ENCODE assay signal across 7 mouse cellular contexts in genomic region chr1:152956221-152956620, GRCm38 (mm10). TPM values are rescaled to one million over a fixed set of nuclear protein-coding genes. Genes with fewer than 3 reads are reported as not detected.
DNase-seq lines count a peak whose midpoint lies in the region; ATAC-seq and TF ChIP-seq lines count a peak whose summit lies in the region.

No protein-coding gene starts in this region.

- no peak overlapping the region for H3K27ac ChIP-seq in gastrocnemius, adult 2 months
- H3K27ac ChIP-seq in hindbrain, embryonic 14.5 days = no peak overlapping the region; the same call in 1 of the 2 replicates
- no peak overlapping the region for H3K27ac ChIP-seq in midbrain, embryonic 12.5 days (replicated peaks)
- no peak overlapping the region for H3K27ac ChIP-seq in stomach, embryonic 15.5 days

- peak overlapping the region; percentile 69 for H3K9ac ChIP-seq in hindbrain, embryonic 14.5 days
- H3K9ac ChIP-seq in midbrain, embryonic 12.5 days (replicated peaks) = peak overlapping the region; percentile 64; the same call in 1 of the 2 replicates
- no peak overlapping the region for H3K9ac ChIP-seq in stomach, embryonic 15.5 days

- peaks cover 17% of the 10 kb centered on the region for H3K4me1 ChIP-seq in hindbrain, embryonic 14.5 days (replicated peaks; ENCODE audit: control insufficient read depth, insufficient read depth, low read length)
- peaks cover 17% of the 10 kb centered on the region for H3K4me1 ChIP-seq in midbrain, embryonic 12.5 days
- peaks cover 8% of the 10 kb centered on the region; the same call in 1 of the 2 replicates for H3K4me1 ChIP-seq in stomach, embryonic 15.5 days

- WGBS in hindbrain, embryonic 14.5 days = 5% methylated on average over 14 of the region's 14 CpGs
- 5% methylated on average over 14 of the region's 14 CpGs for WGBS in midbrain, embryonic 12.5 days
- WGBS in stomach, embryonic 15.5 days = 5% methylated on average over 14 of the region's 14 CpGs

- peak; percentile 49 to 55 for DNase-seq in adrenal gland, adult 18-20 months (ENCODE audit: low spot score in 2 of 2)
- peak; percentile 82 to 85 for DNase-seq in cerebellum, postnatal 10 days
- DNase-seq in gastrocnemius, adult 2 months = peak; percentile 72
- DNase-seq in hindbrain, embryonic 14.5 days (ENCODE audit: low spot score) = peak; percentile 71
- peak; percentile 24 to 37 for DNase-seq in left cerebral cortex, postnatal 25 days (ENCODE audit: low spot score in 2 of 2)

- TF ChIP-seq CTCF in gastrocnemius, adult 2 months (IDR thresholded peaks at IDR 0.05) = no peak

- H3K4me2 ChIP-seq in hindbrain, embryonic 14.5 days (replicated peaks) = peak overlapping the region; percentile 81
- peak overlapping the region; percentile 88 for H3K4me2 ChIP-seq in midbrain, embryonic 12.5 days (replicated peaks)
- H3K4me2 ChIP-seq in stomach, embryonic 15.5 days = peak overlapping the region; percentile 66

- H3K27me3 ChIP-seq in hindbrain, embryonic 14.5 days (ENCODE audit: control insufficient read depth, insufficient read depth, low read length) = 0 out of 2 replicates have a peak, but pooled peaks cover 4% of the 10 kb centered on the region
- H3K27me3 ChIP-seq in midbrain, embryonic 12.5 days = peaks cover 45% of the 10 kb centered on the region
- H3K27me3 ChIP-seq in stomach, embryonic 15.5 days (replicated peaks) = peaks cover 36% of the 10 kb centered on the region

- ATAC-seq in hindbrain, embryonic 14.5 days (ENCODE audit: low FRiP score) = peak; percentile 55; the same call in 1 of the 2 replicates
- peak; percentile 64; the same call in 1 of the 2 replicates for ATAC-seq in midbrain, embryonic 12.5 days (ENCODE audit: low FRiP score, low read depth)
- ATAC-seq in stomach, embryonic 15.5 days (ENCODE audit: insufficient read depth, low FRiP score, low read depth) = no peak

- intact Hi-C loops in gastrocnemius, adult 2 months (cut with DNase I) = no loop called here
- intact Hi-C loops in left cerebral cortex, postnatal 25 days (cut with DNase I) = loop anchor here (2.0 to 5.0 kb wide), 2 partner anchors 53 to 96 kb away; partner anchors contain the start of gene Smg7

- H3K9me3 ChIP-seq in hindbrain, embryonic 14.5 days (ENCODE audit: control insufficient read depth, low read length) = no peaks in the 10 kb centered on the region
- H3K9me3 ChIP-seq in midbrain, embryonic 12.5 days = no peaks in the 10 kb centered on the region
- no peaks in the 10 kb centered on the region for H3K9me3 ChIP-seq in stomach, embryonic 15.5 days

- H3K36me3 ChIP-seq in hindbrain, embryonic 14.5 days (replicated peaks; ENCODE audit: control insufficient read depth, insufficient read depth) = no peaks in the 10 kb centered on the region
- no peaks in the 10 kb centered on the region for H3K36me3 ChIP-seq in midbrain, embryonic 12.5 days
- no peaks in the 10 kb centered on the region for H3K36me3 ChIP-seq in stomach, embryonic 15.5 days

- peak overlapping the region; percentile 69 for H3K4me3 ChIP-seq in gastrocnemius, adult 2 months
- peak overlapping the region; percentile 61 for H3K4me3 ChIP-seq in hindbrain, embryonic 14.5 days (replicated peaks; ENCODE audit: low read length)
- H3K4me3 ChIP-seq in midbrain, embryonic 12.5 days = peak overlapping the region; percentile 58
- peak overlapping the region; percentile 39 for H3K4me3 ChIP-seq in stomach, embryonic 15.5 days (replicated peaks)

RNA-seq across cellular contexts. Expression of gene Nmnat2, which starts 1.4 kb away (rescaled TPM):
- total RNA-seq in adrenal gland, adult 18-20 months (2021) = 1 to 10 TPM in 1 of 2 experiments, under 1 TPM in 1; 0.99 to 1.9 TPM
- under 1 TPM; 0.28 TPM for total RNA-seq in gastrocnemius, adult 2 months (2021)
- polyA plus RNA-seq in hindbrain, embryonic 14.5 days (2014; fragmentation: Nextera tagmentation; extraction: Ambion mirVana) = 81.6 and 84.7 TPM in 2 replicates
- total RNA-seq in left cerebral cortex, postnatal 25 days (2021) = 100 to 1,000 TPM; 153 to 155 TPM
- polyA plus RNA-seq in midbrain, embryonic 12.5 days (2016; fragmentation: Nextera tagmentation; extraction: Ambion mirVana) = 26.9 and 28.3 TPM in 2 replicates
- 1.5 and 2.4 TPM in 2 replicates for polyA plus RNA-seq in stomach, embryonic 15.5 days (2015; fragmentation: Nextera tagmentation; extraction: Ambion mirVana)

RNA-seq across cellular contexts. Expression of gene Smg7, which starts 53.8 kb away (rescaled TPM):
- 10 to 100 TPM; 65.8 to 73.8 TPM for total RNA-seq in adrenal gland, adult 18-20 months (2021)
- 10 to 100 TPM; 38.7 to 40.4 TPM for total RNA-seq in gastrocnemius, adult 2 months (2021)
- 39.1 and 43.8 TPM in 2 replicates for polyA plus RNA-seq in hindbrain, embryonic 14.5 days (2014; fragmentation: Nextera tagmentation; extraction: Ambion mirVana)
- total RNA-seq in left cerebral cortex, postnatal 25 days (2021) = 10 to 100 TPM; 91.8 to 94.1 TPM
- 38.0 and 42.5 TPM in 2 replicates for polyA plus RNA-seq in midbrain, embryonic 12.5 days (2016; fragmentation: Nextera tagmentation; extraction: Ambion mirVana)
- 22.8 and 27.5 TPM in 2 replicates for polyA plus RNA-seq in stomach, embryonic 15.5 days (2015; fragmentation: Nextera tagmentation; extraction: Ambion mirVana)

Comparison
In these comparisons a context has a peak if more than half of its experiments do, and no peak if none do; other contexts are left out.
1. DNase-seq: peak in every context shown above with its lines; median percentile 84 in cerebellum, postnatal 10 days; 72 in gastrocnemius, adult 2 months; 71 in hindbrain, embryonic 14.5 days; 52 in adrenal gland, adult 18-20 months; 30 in left cerebral cortex, postnatal 25 days.
2. RNA of gene Nmnat2, which starts 1.4 kb away (total RNA-seq): 153 to 155 TPM in left cerebral cortex, postnatal 25 days; 0.99 to 1.9 TPM in adrenal gland, adult 18-20 months and 0.28 TPM in gastrocnemius, adult 2 months; every median in the first group is over 10 times any median in the second.
3. Peak in every context shown above with its lines, with median percentiles within 50 percentile points of each other: H3K4me3 ChIP-seq and H3K4me2 ChIP-seq.